Mouse (Mus musculus) stomach, embryonic 16.5 days (tissue): Measurements from ENCODE around the gene Mapt. TPM values are rescaled to one million over a fixed set of nuclear protein-coding genes. Genes with fewer than 3 reads are reported as not detected.
"Not testable (repeated sequence)": the region's sequence is repeated elsewhere in the genome, so short reads cannot be mapped to it uniquely, and the experiment has no call there.

Experiments
- ATAC-seq: fragments of 200-750 bp; cut with Nextera tagmentation; 2 replicates; pipeline ENCODE4 v1.8.0; 2017; ENCODE audit warnings: moderate number of reproducible peaks, moderate TSS enrichment; ENCODE audit not compliant: insufficient read depth, low FRiP score
- H3K27ac ChIP-seq: fragments of 300-500 bp; sonication (generic); 2 replicates; pipeline ENCODE4 v1.5.1; 2014; ENCODE audit warnings: low read length
- H3K27me3 ChIP-seq: fragments of 300-500 bp; sonication (generic); 2 replicates; pipeline ENCODE4 v1.6.1; 2014; ENCODE audit warnings: low read length, control low read depth, mixed read lengths; ENCODE audit not compliant: control insufficient read depth, insufficient read depth
- H3K36me3 ChIP-seq: fragments of 300-500 bp; sonication (generic); 2 replicates; pipeline ENCODE4 v1.6.1; 2014; ENCODE audit warnings: low read length; ENCODE audit not compliant: control insufficient read depth, insufficient read depth
- H3K4me1 ChIP-seq: fragments of 300-500 bp; sonication (generic); 2 replicates; pipeline ENCODE4 v1.6.1; 2014; ENCODE audit warnings: low read length, control low read depth, mixed read lengths; ENCODE audit not compliant: control insufficient read depth, insufficient read depth
- H3K4me2 ChIP-seq: fragments of 300-500 bp; sonication (generic); 2 replicates; pipeline ENCODE4 v1.6.1; 2014; ENCODE audit warnings: low read depth, low read length, mixed read lengths
- H3K4me3 ChIP-seq: fragments of 300-500 bp; sonication (generic); replicated peaks from 2 replicates; pipeline ENCODE4 v1.5.1; 2014; ENCODE audit warnings: mild to moderate bottlenecking, low read length
- H3K9ac ChIP-seq: fragments of 300-500 bp; sonication (generic); 2 replicates; pipeline ENCODE4 v1.6.1; 2014; ENCODE audit warnings: low read length
- H3K9me3 ChIP-seq: fragments of 300-500 bp; sonication (generic); replicated peaks from 2 replicates; pipeline ENCODE4 v1.6.1; 2016; ENCODE audit warnings: low read length, control low read depth; ENCODE audit not compliant: control insufficient read depth
- WGBS: fragments of 180-500 bp; shearing (Covaris S2); extraction: QIAGEN DNeasy Blood & Tissue Kit; methylation state at CpG from one replicate; pipeline ENCODE4 v1.1.7; 2014; 5-methylcytosine and 5-hydroxymethylcytosine counted together
- polyA plus RNA-seq: library from polyadenylated mRNA; unstranded; fragments of >200 nt; fragmentation: Nextera tagmentation; extraction: Ambion mirVana; gene quantifications from 2 replicates; pipeline ENCODE4 v1.2.1, GENCODE M21; 2015

Gene Mapt
- polyA plus RNA-seq, 1 experiment from 2014 or later, result 13.9 TPM

DNA sequence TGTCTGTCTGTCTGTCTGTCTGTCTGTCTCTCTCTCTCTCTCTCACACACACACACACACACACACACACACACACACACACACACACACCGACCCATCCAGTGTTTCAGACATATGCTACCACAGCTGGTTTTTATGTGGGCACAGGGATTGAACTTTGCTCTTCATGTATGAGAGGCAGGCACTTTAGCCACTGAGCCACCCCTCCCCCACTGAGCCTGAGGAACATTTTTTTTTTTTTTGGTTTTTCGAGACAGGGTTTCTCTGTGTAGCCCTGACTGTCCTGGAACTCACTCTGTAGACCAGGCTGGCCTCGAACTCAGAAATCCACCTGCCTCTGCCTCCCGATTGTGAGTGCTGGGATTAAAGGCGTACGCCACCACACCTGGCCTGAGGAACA lies 14.3 kb downstream of the Mapt start:
- WGBS, result 81% methylated on average over 6 of the region's 6 CpGs
- not testable (repeated sequence) for H3K4me1 ChIP-seq, H3K9me3 ChIP-seq, H3K4me3 ChIP-seq, H3K36me3 ChIP-seq, H3K4me2 ChIP-seq, H3K9ac ChIP-seq, H3K27ac ChIP-seq, ATAC-seq, H3K27me3 ChIP-seq

DNA sequence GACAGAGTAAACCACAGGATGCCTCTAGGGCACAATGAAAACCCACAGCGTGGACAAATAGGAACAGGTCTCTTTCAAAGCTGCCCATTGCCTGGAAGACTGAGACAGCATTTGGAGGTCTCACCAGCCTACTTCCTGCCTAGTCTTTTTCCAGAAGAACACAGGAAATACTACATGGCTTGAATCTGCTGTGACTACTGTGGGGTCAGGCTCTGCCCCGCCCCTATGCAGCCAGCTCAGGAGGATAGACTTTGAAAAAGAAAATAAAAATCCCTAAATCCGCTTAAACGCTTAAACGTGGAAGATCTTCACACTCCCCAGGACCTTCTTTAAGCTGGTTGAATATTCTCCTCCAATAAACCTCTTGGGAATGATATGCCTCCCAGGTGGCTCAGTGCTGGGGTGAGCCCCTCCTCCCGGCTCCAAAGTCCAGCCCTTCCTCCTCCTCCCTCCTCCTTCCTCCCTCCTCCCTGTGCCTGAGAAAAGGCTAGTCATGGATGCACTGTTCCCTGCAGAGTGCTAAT lies 15.0 kb downstream of the Mapt start:
- Histone ChIP-seq H3K4me2 (0 out of 2 replicates have a peak overlapping the region, but pooled peaks have one; percentile 11), H3K27ac (no peak overlapping the region), H3K9ac (no peak overlapping the region), H3K36me3 (no peaks in the 10 kb centered on the region), H3K4me3 (no peak overlapping the region), H3K27me3 (no peaks in the 10 kb centered on the region), H3K4me1 (0 out of 2 replicates have a peak, but pooled peaks cover 4% of the 10 kb centered on the region), H3K9me3 (no peaks in the 10 kb centered on the region)
- 18% methylated on average over 6 of the region's 6 CpGs for WGBS
- peak; percentile 62; the same call in 1 of the 2 replicates for ATAC-seq

DNA sequence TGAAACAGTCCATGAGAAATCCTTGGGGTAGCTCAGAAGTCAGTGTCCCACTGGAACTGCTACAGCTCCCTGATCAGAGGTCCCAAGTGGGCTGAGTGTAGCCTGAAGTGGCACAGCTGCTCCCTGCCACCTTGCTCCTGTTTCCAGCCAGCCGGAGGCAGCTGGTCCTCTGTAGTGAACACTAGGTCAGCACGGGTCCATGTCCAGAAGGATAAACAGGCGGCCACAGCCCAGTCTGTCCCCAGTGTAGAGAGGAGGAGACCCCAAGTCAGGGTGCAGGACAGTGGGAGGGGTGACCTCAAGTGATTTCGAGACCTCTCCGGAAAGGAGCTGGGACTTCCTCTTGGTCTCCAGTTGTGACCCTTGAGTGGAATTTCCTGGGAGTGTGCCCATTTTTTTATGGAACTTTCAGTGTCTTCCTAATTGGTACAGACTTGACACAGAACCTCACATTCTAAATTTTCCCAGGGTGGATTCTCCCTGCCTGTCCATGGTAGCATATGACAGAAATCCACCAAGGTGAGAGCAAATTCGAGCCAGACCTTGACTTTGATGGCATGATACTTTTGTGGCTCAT lies 16.0 kb downstream of the Mapt start:
- H3K4me2 ChIP-seq, result no peak overlapping the region
- no peaks in the 10 kb centered on the region for H3K27me3 ChIP-seq
- 60% methylated on average over 6 of the region's 6 CpGs for WGBS
- H3K9me3 ChIP-seq, result no peaks in the 10 kb centered on the region
- H3K36me3 ChIP-seq, result no peaks in the 10 kb centered on the region
- ATAC-seq, result 0 out of 2 replicates have a peak, but pooled peaks have one; percentile 47
- H3K9ac ChIP-seq, result no peak overlapping the region
- H3K4me1 ChIP-seq, result 0 out of 2 replicates have a peak, but pooled peaks cover 4% of the 10 kb centered on the region
- no peak overlapping the region for H3K4me3 ChIP-seq
- no peak overlapping the region for H3K27ac ChIP-seq

DNA sequence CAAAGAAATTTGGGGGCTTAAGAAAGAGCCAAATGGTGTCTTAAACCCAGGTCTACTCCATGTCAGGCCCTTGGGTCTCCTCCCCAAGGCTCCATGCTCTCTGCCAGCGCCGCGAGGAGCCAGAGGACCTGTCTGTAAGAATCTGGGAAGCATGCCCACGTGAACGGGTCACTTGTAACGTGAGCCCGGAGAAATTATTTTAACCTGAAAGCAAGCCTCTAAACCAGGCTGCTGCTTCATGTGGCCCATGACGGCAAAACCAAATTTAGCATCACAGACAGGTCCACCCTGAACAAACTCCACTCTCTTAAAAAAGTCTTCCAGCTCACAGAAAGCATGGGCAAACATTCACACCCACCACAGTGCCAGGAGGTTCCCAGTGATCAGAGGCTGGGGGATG lies 18.2 kb downstream of the Mapt start:
- ATAC-seq, result no peak
- no peak overlapping the region for H3K9ac ChIP-seq
- H3K4me1 ChIP-seq, result 0 out of 2 replicates have a peak, but pooled peaks cover 4% of the 10 kb centered on the region
- no peak overlapping the region for H3K4me3 ChIP-seq
- 59% methylated on average over 8 of the region's 8 CpGs for WGBS
- no peaks in the 10 kb centered on the region for H3K36me3 ChIP-seq
- no peaks in the 10 kb centered on the region for H3K27me3 ChIP-seq
- H3K4me2 ChIP-seq, result no peak overlapping the region
- H3K9me3 ChIP-seq, result no peaks in the 10 kb centered on the region
- H3K27ac ChIP-seq, result no peak overlapping the region

DNA sequence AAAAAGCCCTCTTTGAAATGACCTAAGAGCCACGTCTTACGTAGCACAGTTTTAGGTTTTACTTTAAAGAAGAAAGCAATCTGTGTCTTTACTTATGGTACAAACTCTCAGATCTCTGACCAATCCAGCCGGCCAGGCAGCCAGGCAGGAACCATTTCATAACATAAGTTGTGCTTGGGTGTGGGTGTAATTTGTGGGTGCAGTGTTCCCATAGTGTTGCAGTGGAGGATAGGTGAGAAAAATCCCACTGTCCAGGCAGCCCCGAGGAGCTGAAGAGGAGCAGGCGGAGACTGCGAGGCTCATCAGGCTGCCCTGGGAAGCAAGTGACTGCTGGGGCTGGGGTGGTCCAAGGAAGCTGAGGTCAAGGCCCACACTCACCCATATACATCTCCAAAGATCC lies 19.9 kb downstream of the Mapt start:
- WGBS, result 74% methylated on average over 6 of the region's 6 CpGs
- Histone ChIP-seq H3K27ac (no peak overlapping the region), H3K36me3 (no peaks in the 10 kb centered on the region)

DNA sequence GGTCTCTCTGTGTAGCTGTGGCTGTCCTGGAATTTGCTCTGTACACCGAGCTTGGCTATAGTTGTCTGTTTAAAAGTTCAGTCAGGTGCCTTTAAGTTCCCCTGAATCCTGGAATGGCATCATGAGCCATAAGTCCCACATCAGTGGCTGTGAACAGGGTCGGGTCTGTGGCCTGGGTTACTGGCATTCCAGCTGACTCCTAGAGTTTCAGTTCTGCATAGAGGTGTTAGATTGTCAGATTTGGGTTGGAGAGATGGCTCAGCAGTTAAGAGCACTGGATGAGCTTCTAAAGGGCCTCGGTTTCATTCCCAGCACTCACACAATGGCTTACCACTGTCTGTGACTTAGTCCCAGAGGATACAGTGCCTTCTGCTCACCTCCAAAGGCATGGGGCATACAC lies 20.9 kb downstream of the Mapt start:
- Histone ChIP-seq H3K36me3 (no peaks in the 10 kb centered on the region), H3K27ac (no peak overlapping the region), H3K4me1 (0 out of 2 replicates have a peak, but pooled peaks cover 2% of the 10 kb centered on the region), H3K9ac (no peak overlapping the region), H3K4me3 (no peak overlapping the region), H3K27me3 (no peaks in the 10 kb centered on the region), H3K4me2 (no peak overlapping the region), H3K9me3 (no peaks in the 10 kb centered on the region)
- no peak for ATAC-seq
- WGBS, result 55% methylated on average over 3 of the region's 3 CpGs

More for the DNA sequence above, 19.9 kb downstream of the Mapt start:
- H3K4me2 ChIP-seq, result no peak overlapping the region
- H3K9ac ChIP-seq, result no peak overlapping the region
- H3K4me3 ChIP-seq, result no peak overlapping the region
- 0 out of 2 replicates have a peak, but pooled peaks cover 4% of the 10 kb centered on the region for H3K4me1 ChIP-seq
- ATAC-seq, result no peak
- H3K9me3 ChIP-seq, result no peaks in the 10 kb centered on the region
- H3K27me3 ChIP-seq, result no peaks in the 10 kb centered on the region

DNA sequence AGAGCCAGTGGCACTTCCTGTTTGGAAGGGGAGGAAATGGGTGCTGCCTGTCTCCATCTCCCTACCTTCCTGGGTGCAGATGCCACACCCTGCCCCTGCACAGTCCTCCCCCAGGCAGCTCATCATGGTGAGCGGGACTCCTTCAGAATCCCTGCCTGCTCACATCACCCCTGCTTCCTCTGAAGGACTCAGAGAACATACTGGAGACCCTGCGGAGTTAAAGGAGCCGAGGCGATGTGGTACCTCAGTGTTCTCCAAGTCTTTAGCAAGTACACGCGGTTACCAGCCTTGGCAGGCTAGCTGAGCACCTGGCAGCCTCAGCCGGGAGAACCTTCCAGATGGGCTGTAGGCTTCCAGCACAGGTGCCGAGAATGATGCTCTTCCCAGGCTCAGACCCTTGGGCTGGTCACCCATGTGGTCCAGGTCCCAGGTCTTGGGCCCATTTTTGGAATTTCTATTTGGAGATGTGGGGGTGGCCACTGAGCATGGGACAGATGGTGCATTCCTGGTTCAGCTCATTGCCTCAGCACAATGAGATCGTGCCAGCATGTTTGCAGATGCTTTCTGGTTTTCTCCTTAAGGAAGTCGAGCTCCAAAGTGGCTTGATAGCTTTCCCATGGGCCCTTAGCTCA lies 23.3 kb downstream of the Mapt start:
- Histone ChIP-seq H3K4me3 (no peak overlapping the region), H3K4me2 (no peak overlapping the region), H3K4me1 (no peaks in the 10 kb centered on the region), H3K9ac (no peak overlapping the region), H3K36me3 (no peaks in the 10 kb centered on the region), H3K9me3 (no peaks in the 10 kb centered on the region), H3K27me3 (no peaks in the 10 kb centered on the region), H3K27ac (no peak overlapping the region)
- no peak for ATAC-seq
- 82% methylated on average over 10 of the region's 10 CpGs for WGBS

DNA sequence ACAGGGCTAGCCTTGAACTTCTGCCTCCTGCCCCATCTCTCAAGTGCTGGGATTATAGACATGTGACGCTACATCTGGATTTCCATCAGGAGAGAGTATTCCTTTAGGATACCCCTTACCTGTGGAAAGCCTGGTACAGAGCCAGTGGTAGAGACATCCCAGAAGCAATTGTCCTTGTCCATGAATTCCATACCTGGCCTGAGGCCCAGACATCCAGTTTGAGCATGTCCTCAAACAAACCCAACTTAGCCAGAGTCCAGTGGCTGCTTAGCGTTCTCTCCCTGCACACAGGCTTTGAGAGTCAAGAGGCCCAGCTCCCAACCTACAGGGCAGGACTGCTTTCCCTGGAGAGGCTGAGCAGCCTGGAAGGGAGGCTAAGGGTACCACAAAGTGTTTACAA lies 25.0 kb downstream of the Mapt start:
- WGBS, result 87% methylated on average over 2 of the region's 2 CpGs
- H3K9me3 ChIP-seq, result no peaks in the 10 kb centered on the region
- no peaks in the 10 kb centered on the region for H3K27me3 ChIP-seq
- no peak overlapping the region for H3K4me2 ChIP-seq
- H3K4me1 ChIP-seq, result no peaks in the 10 kb centered on the region
- no peaks in the 10 kb centered on the region for H3K36me3 ChIP-seq
- no peak overlapping the region for H3K9ac ChIP-seq
- H3K27ac ChIP-seq, result no peak overlapping the region
- ATAC-seq, result no peak
- H3K4me3 ChIP-seq, result no peak overlapping the region

DNA sequence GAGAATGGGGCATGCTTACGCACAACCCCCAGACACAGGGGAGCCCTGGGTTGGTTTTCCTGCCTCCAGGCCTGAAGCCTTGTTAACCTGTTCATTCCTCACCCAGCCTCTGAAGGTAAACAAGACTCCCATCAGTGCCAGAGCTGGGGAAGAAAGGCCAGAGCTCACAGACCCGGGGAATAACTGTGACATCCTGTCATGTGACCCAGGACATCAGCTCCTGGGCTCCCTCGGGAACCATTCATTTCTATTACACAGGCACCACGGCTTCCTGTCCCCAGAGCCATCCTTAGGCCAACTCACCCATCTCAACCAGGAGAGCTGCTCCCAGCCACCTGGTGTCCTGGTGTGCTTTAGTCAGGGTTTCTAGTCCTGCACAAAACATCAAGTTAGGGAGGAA lies 27.8 kb downstream of the Mapt start:
- Histone ChIP-seq H3K4me1 (no peaks in the 10 kb centered on the region), H3K9ac (no peak overlapping the region), H3K27me3 (no peaks in the 10 kb centered on the region), H3K36me3 (no peaks in the 10 kb centered on the region), H3K4me3 (no peak overlapping the region), H3K9me3 (no peaks in the 10 kb centered on the region), H3K4me2 (no peak overlapping the region), H3K27ac (no peak overlapping the region)
- no peak for ATAC-seq
- WGBS, result 44% methylated on average over 4 of the region's 4 CpGs
